Mouse (Mus musculus) 3T3-L1 (cell line): ENCODE measurements around the gene Arhgef10l.

Experiments used
- DNase-seq: peaks from one replicate; pipeline ENCODE4 v3.0.0-alpha.2; 2015; ENCODE audit warnings: low read depth, low spot score

Gene Arhgef10l

GRCm38 (mm10) chr4:140661406-140662022 lies 4.3 kb downstream of the Arhgef10l start:
- no peak for DNase-seq

DNA sequence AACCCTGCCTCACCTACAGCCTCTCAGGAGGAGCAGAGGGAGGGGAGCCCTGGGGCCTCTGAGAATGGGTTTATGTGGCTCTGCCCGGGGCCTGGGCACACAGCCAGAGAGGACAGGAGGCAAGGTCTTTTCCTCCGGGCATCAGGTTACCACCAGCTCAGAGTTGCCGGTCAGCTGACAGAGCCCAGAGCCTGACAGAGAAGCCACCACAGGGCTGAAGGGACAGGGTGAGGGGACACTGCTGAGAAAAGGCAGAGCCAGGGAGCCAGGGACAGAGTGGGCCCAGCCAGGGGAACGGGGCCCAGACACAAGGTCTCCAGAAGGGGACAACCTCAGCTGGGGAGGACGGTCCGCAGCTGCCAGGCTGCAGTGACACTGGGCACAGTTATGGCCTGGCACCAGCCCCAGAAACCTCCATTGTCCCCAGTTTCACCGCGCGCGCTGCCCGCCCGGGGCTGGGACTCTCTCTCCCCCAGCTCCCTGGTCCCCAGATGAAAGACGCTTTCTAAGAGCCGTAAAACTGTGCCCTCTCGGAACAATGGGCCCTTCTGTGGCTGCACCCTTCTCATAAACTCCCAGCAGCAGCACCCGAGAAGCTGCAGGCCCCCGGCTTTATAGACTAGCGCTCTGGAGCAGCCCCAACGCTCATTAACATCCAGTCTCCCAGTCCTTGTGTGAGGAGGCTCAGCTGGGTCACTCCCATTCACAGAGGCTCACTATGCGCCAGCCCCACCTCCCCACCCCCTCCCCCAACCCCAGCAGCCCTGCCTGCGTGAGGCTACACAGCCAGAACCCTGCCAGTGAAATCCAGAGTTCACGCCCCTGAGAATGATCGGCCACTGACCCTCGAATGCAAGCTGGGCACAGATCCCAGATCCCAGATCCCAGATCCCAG lies 7.9 kb downstream of the Arhgef10l start:
- peak; percentile 83 for DNase-seq

GRCm38 (mm10) chr4:140656529-140656928 lies 9.3 kb downstream of the Arhgef10l start:
- peak; percentile 92 for DNase-seq

DNA sequence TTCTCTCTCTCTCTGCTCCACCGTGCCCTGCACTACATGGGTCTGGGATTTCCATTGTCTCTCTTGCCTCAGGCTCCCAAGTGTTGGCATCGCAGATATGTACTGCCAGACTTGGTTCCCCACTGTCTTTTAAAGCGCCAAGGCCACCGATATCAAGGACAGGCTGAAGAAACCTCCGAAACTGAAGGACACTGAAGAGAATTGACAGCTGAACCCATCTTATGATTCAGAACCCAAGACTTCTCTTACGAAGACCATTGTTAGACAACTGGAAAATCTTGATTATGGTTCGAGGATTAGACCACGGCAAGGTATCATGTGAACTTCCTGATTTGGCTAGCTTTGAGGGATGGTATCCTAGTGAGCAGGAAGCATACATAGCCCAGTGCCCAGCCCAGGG lies 11.0 kb downstream of the Arhgef10l start:
- no peak for DNase-seq

DNA sequence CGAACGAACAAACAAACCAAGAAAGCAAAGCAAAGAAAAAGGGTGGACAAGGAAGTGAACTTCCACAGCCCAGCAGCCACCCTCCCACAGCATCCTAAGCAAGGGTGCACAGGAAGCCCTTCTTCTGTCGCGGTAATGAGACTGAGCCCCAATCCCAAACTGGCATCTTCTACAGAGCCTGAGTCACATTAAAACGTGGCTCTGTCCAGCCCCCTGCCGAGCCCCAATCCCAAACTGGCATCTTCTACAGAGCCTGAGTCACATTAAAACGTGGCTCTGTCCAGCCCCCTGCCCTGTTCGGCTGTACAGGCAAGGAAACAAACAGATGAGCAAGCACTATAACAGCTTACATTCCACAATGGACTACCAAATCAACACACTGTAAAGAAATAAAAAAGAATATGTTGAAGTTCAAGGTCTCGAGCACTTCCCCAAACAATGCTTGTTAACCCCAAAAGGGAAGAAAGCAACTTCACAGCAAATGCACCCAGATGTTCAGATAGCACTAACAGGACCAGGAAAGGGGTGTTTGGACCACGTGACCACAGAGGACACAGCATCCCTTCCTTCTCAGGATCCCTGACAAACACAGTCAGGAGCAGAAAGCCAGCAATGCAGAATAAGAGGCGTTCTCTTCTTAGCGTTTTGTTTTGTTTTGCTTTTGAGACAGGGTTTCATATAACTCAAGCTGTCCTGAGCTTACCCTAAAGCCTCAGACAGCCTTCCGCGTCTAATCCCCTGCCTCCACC lies 11.8 kb downstream of the Arhgef10l start:
- DNase-seq: no peak

DNA sequence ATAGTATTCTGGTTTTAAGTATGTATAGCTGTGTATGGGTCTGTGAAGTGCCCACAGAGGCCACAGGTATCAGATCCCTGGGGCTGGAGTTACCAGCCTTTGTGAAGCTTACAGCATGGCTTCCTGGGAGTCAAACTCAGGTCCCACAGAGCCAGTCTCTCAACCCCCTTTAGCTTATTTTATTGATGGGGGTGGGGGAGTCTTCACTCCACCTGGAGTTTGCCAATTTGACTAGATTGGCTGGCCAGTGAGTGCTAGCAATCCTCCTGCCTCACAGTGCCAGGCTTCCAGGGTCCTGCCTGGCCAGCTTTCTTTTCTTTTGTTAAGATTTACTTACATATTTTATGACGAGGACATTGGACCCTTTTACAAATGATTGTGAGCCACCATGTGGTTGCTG lies 16.1 kb downstream of the Arhgef10l start:
- no peak for DNase-seq

- DNase-seq: no peak
These were observed 16.6 kb downstream of the Arhgef10l start for GRCm38 (mm10) chr4:140649207-140649591.

DNA sequence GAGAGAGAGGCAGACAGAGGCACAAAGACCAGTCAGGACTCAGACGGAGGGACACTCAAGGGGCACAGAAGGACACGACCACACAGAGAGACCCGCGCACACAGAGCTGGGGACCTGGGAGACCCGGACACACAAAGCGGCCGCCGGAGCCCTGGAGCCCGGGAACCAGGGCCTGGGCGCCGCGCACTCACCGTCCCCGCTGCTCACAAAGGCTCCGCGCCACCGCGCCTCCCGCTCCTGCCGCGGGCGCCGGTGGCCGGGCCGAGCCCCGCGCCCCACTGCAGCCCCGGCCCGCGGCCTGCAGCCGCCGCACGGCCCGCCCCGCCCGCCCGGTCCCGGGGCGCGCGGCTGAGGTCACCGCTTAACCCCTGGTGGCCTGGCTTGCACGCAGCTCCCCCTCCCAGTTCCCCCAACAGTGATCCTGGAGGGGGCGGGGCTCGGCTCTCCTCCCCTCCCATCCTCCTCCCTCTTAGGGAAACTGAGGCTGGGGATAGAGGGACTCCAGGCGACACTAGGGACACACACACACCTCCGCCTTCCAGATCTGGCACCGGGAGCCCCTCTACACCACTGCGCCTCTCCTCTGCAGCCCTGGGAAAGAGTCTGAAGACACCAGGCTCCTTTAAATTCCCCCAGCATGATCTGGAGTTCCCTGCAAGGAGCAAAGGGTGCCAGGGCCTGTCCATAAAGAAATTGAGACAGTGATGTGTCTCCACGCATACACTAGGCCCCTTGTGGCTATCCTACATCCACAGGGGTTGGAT lies 17.2 kb downstream of the Arhgef10l start:
- no peak for DNase-seq

DNA sequence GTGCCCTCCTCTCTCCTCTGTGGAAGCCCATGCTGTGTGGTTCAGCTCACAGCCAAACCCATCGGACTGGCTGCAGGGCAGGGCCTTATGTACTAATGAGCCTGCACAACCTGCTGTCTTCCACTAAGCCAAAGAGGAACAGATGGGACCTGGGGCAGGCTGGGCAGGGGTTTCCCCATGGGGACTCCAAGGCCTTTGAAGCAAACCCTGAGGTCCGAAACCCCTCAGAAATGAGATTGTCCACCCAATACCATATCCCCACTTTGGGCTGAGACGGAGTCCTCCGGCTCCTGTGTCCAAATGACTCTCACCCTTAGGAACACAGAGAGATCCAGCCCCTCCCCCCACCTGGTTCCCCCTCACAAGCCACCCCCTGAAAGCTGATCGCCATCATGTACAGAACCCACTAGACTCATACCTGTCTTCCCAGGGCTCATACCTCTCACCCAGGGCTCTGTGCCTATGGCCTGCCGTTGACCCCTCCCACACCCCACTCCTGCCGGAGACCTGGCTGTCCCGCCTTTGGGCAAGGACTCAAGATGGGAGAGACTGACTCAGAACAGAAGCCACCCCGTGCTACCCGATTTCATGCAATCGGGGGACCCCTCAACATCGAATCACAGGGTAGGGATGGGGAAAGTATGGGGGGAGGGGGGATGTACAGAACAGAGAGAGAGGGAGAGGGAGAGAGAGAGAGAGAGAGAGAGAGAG lies 17.9 kb downstream of the Arhgef10l start:
- no peak for DNase-seq

DNA sequence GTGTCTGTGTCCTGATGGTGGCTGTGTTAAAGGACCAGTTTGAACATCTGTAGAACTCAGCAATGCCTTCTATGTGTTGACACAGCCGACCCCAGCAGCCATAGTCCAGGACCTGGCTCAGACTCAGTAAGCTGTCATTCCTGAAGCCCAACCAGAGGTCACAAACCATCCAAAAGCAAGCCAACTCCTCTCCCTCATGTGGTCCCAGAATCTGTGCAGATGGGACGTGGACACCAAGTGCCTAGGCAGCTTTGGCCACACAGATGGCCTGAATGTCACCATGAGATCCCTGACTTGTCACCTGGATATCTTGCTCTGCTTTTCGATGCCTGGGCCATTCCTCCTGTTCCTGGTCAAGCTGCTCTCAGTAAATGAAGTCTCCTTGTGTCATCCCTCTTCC lies 20.2 kb downstream of the Arhgef10l start:
- DNase-seq: no peak

GRCm38 (mm10) chr4:140644701-140645100 lies 21.1 kb downstream of the Arhgef10l start:
- DNase-seq: no peak

DNA sequence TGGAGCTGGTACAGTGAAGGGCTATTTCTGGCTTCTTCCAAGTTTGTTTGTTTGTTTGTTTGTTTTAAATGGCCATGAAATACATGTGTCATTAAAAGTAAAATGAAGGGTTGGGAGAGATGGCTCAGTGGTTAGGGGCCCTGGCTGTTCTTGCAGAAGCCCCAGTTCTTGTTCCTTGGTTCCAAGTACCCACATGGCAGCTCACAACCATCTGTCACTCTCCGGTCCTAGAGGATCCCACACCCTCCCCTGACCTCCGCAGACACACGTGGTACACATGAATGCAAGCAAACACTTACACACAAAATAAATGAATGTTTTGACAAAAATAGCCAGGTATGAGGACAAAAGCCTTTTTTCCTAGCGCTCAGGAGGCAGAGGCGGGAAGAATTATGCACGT lies 21.5 kb downstream of the Arhgef10l start:
- no peak for DNase-seq

- no peak for DNase-seq
These were observed 23.4 kb downstream of the Arhgef10l start for GRCm38 (mm10) chr4:140642378-140642777.

GRCm38 (mm10) chr4:140641414-140641918 lies 24.3 kb downstream of the Arhgef10l start:
- no peak for DNase-seq

DNA sequence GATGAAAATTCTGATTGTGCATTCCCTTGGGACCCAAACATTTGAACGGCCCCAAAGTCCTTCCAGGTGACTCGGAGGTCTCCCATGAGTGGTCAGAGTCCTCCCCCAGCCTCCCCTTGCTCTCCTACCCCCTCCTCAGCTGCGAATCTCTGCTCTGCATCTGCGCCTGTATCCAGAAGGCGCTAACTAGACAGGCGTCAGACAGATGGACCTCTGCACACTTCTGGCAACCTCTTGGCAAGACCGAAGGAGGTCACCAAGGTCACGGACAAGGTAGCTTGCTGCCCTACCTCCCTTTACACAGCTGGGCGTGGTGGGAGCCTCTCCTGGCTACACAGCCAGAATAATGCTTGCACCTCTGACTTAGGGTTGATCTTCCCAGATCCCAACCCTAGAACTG lies 25.1 kb downstream of the Arhgef10l start:
- DNase-seq: no peak

- no peak for DNase-seq
These were observed 25.6 kb downstream of the Arhgef10l start for GRCm38 (mm10) chr4:140640242-140640523.

DNA sequence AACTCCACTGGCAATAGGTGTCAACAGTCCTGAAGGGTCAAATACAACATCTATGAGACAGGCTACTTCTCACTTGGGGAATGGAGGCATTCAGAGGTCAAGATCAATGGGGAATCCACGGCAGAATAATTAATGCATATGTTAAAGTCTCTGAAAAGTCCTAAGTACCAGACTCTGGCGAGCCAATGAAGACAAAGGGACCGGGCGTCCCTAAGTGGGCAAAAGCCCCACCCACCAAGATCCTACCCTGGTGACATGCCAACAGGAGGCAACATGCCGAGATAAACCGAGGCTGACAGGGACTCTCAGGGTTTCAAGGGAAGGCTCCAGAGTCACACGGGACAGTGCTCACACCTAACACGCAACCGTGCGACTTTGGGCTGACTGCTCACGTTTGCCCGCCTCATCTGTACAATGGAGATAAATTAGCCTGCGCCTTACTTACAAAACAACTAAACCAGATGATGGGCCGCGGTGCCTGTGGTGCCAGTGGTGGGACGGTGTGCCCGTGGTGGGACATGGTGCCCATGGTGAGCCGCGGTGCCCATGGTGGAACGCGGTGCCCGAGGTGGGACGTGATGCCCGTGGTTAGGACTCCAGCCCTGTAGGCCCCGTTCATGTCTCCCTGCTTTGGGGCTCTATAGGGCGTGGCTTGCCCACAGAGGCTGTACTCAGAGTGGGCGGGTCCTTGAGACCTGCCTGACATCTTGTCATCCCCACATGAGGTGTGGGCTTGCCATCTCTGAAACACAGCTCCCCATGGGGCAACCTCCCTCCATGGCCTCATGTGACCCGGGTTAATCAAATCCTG lies 26.2 kb downstream of the Arhgef10l start:
- DNase-seq: no peak

GRCm38 (mm10) chr4:140638591-140638990 lies 27.2 kb downstream of the Arhgef10l start:
- no peak for DNase-seq

- DNase-seq: no peak
These were observed 28.5 kb downstream of the Arhgef10l start for GRCm38 (mm10) chr4:140637269-140637668.

GRCm38 (mm10) chr4:140636312-140636996 lies 29.4 kb downstream of the Arhgef10l start:
- DNase-seq: no peak
